Mouse (Mus musculus): ENCODE data around the gene E130311K13Rik. TPM values are rescaled to one million over a fixed set of nuclear protein-coding genes. Genes with fewer than 3 reads are reported as not detected.

E130311K13Rik gene
- polyA plus RNA-seq, 1 experiment: not detected

- no peak overlapping the region for H3K4me3 ChIP-seq (ENCODE audit: insufficient read depth, low read depth, low read length)
- H3K4me1 ChIP-seq (ENCODE audit: control insufficient read depth, insufficient read depth, low read length): no peaks in the 10 kb centered on the region
- H3K27ac ChIP-seq (ENCODE audit: insufficient read depth, low read depth, low read length): no peak overlapping the region
- no peak for TF ChIP-seq CTCF (IDR thresholded peaks at IDR 0.05; ENCODE audit: insufficient read depth, low read depth, low read length)
- TF ChIP-seq POLR2A (IDR thresholded peaks at IDR 0.05; ENCODE audit: insufficient read depth, low read depth, low read length): no peak
- 76% methylated on average over 3 of the region's 3 CpGs for WGBS
These were observed 20.6 kb upstream of the E130311K13Rik start for GRCm38 (mm10) chr3:63949837-63950236.

DNA sequence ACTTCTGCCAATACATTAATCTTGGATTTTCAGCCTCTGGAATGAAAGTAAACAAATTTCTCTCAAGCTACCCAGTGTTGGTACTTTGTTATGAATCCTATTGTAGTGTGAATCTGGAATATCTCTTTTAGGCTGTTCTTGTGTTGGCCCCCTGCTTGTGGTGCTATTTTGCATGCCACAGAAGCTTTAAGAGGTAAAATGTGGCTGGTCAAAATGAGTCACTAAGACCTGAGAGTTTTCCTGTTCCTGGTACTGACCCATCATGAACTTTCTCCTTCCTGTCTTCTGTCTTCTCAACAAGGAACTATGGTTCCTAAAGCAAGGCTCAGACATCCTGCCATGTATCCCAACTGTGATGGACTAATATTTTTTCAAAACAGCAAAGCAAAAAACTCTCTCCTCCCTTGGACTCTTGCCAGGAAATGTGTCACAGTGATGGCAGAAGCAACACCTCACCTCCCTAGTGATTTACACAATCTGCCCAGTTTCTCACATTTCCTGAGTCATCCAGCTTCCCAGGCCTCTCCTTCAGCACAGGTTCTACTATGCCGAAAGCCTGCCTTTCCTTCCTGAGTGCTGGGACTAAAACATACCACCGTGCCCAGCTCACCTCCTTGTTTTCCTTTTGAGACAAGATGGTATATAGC, 12.1 kb upstream of the E130311K13Rik start:
- Histone ChIP-seq H3K4me3 (ENCODE audit: insufficient read depth, low read depth, low read length) (no peak overlapping the region), H3K27ac (ENCODE audit: insufficient read depth, low read depth, low read length) (no peak overlapping the region), H3K4me1 (ENCODE audit: control insufficient read depth, insufficient read depth, low read length) (no peaks in the 10 kb centered on the region)
- TF ChIP-seq POLR2A (IDR thresholded peaks at IDR 0.05; ENCODE audit: insufficient read depth, low read depth, low read length) (no peak), CTCF (IDR thresholded peaks at IDR 0.05; ENCODE audit: insufficient read depth, low read depth, low read length) (no peak)
- WGBS: 81% methylated on average over 2 of the region's 2 CpGs

DNA sequence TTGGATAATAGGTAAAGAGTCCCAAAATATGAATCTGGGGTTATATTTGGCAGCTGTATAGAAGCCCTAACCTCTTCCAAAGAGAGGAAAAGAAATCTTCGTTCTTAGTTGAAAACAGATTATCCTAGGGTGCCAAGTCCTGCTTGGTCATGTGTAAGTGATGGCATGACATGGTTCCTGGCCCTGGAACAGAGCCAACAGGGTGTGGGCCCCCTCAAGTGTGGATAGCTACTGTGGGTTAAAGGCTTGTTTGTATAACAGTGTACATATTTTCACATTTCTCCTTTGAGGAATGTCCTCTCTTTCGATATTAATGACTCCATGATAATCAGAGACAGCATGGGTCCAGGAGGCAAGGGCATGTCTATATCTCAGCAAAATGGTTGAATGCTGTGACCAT, 9.7 kb upstream of the E130311K13Rik start:
- Histone ChIP-seq H3K4me1 (ENCODE audit: control insufficient read depth, insufficient read depth, low read length) (no peaks in the 10 kb centered on the region), H3K27ac (ENCODE audit: insufficient read depth, low read depth, low read length) (no peak overlapping the region), H3K4me3 (ENCODE audit: insufficient read depth, low read depth, low read length) (no peak overlapping the region)
- TF ChIP-seq POLR2A (IDR thresholded peaks at IDR 0.05; ENCODE audit: insufficient read depth, low read depth, low read length): no peak
- no peak for TF ChIP-seq CTCF (IDR thresholded peaks at IDR 0.05; ENCODE audit: insufficient read depth, low read depth, low read length)
- 87% methylated on average over 2 of the region's 2 CpGs for WGBS

DNA sequence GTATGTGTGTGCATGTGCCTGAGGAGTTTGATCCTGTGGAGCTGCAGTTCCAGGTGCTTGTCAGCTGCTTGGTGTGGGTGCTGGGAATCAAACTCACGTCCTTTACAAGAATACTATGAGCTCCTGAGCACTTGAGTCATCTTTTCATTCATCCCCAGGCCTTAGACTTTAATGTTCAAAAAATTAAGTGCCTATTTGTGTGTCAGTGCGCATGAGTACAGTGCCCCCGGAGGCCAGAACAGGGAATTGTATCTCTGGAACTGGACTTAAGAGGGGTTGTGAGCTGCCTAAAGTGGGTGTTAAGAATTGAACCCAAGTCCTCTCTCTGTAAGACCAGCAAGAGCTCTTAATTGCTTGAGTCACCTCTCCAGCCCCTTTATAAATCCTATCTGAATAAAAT, 9.6 kb downstream of the E130311K13Rik start:
- WGBS: 66% methylated on average over 3 of the region's 3 CpGs

GRCm38 (mm10) chr3:63910301-63910700, 19.0 kb downstream of the E130311K13Rik start:
- TF ChIP-seq POLR2A (IDR thresholded peaks at IDR 0.05; ENCODE audit: insufficient read depth, low read depth, low read length) (no peak), CTCF (IDR thresholded peaks at IDR 0.05; ENCODE audit: insufficient read depth, low read depth, low read length) (no peak)
- 89% methylated on average over 4 of the region's 4 CpGs for WGBS
- no peak overlapping the region for H3K4me3 ChIP-seq (ENCODE audit: insufficient read depth, low read depth, low read length)
- peaks cover 1% of the 10 kb centered on the region for H3K4me1 ChIP-seq (ENCODE audit: control insufficient read depth, insufficient read depth, low read length)
- no peak overlapping the region for H3K27ac ChIP-seq (ENCODE audit: insufficient read depth, low read depth, low read length)

More for the DNA sequence above, 9.6 kb downstream of the E130311K13Rik start:
- no peak overlapping the region for H3K27ac ChIP-seq (ENCODE audit: insufficient read depth, low read depth, low read length)
- H3K4me1 ChIP-seq (ENCODE audit: control insufficient read depth, insufficient read depth, low read length): no peaks in the 10 kb centered on the region
- TF ChIP-seq POLR2A (IDR thresholded peaks at IDR 0.05; ENCODE audit: insufficient read depth, low read depth, low read length) (no peak), CTCF (IDR thresholded peaks at IDR 0.05; ENCODE audit: insufficient read depth, low read depth, low read length) (no peak)
- H3K4me3 ChIP-seq (ENCODE audit: insufficient read depth, low read depth, low read length): no peak overlapping the region

- Histone ChIP-seq H3K4me3 (ENCODE audit: insufficient read depth, low read depth, low read length) (peak overlapping the region; percentile 45), H3K4me1 (ENCODE audit: control insufficient read depth, insufficient read depth, low read length) (peaks cover 4% of the 10 kb centered on the region), H3K27ac (ENCODE audit: insufficient read depth, low read depth, low read length) (no peak overlapping the region)
- TF ChIP-seq POLR2A (IDR thresholded peaks at IDR 0.05; ENCODE audit: insufficient read depth, low read depth, low read length): no peak
- TF ChIP-seq CTCF (IDR thresholded peaks at IDR 0.05; ENCODE audit: insufficient read depth, low read depth, low read length): no peak
- WGBS: 2% methylated on average over 18 of the region's 18 CpGs
These were observed 24.0 kb downstream of the E130311K13Rik start for GRCm38 (mm10) chr3:63905241-63905640.

GRCm38 (mm10) chr3:63904157-63904556, 25.1 kb downstream of the E130311K13Rik start:
- Histone ChIP-seq H3K27ac (ENCODE audit: insufficient read depth, low read depth, low read length) (no peak overlapping the region), H3K4me1 (ENCODE audit: control insufficient read depth, insufficient read depth, low read length) (peaks cover 7% of the 10 kb centered on the region), H3K4me3 (ENCODE audit: insufficient read depth, low read depth, low read length) (no peak overlapping the region)
- 82% methylated on average over 2 of the region's 2 CpGs for WGBS
- TF ChIP-seq POLR2A (IDR thresholded peaks at IDR 0.05; ENCODE audit: insufficient read depth, low read depth, low read length) (no peak), CTCF (IDR thresholded peaks at IDR 0.05; ENCODE audit: insufficient read depth, low read depth, low read length) (no peak)

DNA sequence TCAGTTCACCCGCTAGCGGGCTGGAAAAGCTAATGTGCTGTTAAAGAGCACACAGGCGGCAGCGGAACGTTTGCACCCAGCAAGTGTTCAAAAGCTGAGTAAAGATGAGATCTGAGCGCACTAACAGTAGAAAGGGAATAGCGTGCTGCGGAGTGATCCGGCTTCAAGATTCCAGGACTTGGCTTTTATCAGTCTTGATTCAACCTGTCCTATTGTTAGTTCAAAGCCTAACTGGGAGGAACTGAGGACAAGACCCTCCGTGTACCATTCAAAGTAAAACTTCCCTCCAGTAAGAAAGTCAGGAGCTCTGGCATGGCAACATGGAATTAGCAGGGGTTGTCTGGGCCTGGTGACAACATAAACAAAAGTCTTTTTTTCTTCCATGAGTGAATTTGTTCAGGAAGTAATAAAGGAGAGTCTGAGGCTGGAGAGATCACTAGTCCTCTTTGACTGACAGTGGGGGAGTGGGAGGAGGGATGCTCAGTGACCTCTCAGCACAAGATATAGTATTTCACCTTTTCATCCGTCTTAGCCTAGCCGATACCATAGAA, 29.2 kb downstream of the E130311K13Rik start:
- 4% methylated on average over 12 of the region's 12 CpGs for WGBS
- no peak overlapping the region for H3K4me3 ChIP-seq (ENCODE audit: insufficient read depth, low read depth, low read length)
- peaks cover 4% of the 10 kb centered on the region for H3K4me1 ChIP-seq (ENCODE audit: control insufficient read depth, insufficient read depth, low read length)
- TF ChIP-seq POLR2A (IDR thresholded peaks at IDR 0.05; ENCODE audit: insufficient read depth, low read depth, low read length) (no peak), CTCF (IDR thresholded peaks at IDR 0.05; ENCODE audit: insufficient read depth, low read depth, low read length) (no peak)
- H3K27ac ChIP-seq (ENCODE audit: insufficient read depth, low read depth, low read length): no peak overlapping the region

DNA sequence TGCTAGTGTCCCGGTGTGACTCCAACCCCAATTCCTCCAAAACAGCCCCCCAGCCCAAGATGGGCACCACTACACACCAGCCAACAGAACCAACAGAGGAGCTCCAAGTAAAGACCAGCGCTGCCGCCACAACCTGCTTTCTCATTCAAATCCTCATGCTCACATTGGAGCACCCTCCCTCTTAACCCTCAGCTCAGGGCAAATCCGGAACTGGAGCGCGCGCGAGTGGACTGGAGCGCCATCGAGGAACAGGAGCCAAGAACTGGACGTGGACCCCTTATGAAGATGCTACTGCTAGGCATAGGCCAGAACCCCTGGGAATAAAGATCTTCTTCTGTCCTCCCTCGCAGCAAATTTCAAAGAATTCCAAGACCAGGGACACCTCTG, 30.0 kb downstream of the E130311K13Rik start, which contains the start of gene Plch1:
Gene Plch1 (minus strand): TSS at position 164 of the 387 bp plus-strand sequence.
- Histone ChIP-seq H3K27ac (ENCODE audit: insufficient read depth, low read depth, low read length) (no peak within 1 kb of the TSS; the same call in 1 of the 2 replicates), H3K4me3 (ENCODE audit: insufficient read depth, low read depth, low read length) (peak within 1 kb of the TSS; percentile 71), H3K4me1 (ENCODE audit: control insufficient read depth, insufficient read depth, low read length) (peaks cover 4% of the 10 kb centered on the region; the same call in 1 of the 2 replicates)
- under 1% methylated on average over 12 of the region's 12 CpGs for WGBS
- TF ChIP-seq CTCF (IDR thresholded peaks at IDR 0.05; ENCODE audit: insufficient read depth, low read depth, low read length) (no peak), POLR2A (IDR thresholded peaks at IDR 0.05; ENCODE audit: insufficient read depth, low read depth, low read length) (no peak)

Data from olfactory bulb, adult 2 months (tissue).